Mouse (Mus musculus) limb, embryonic 12.5 days (tissue): Measurements from ENCODE around the gene Olfr550. TPM values are rescaled to one million over a fixed set of nuclear protein-coding genes. Genes with fewer than 3 reads are reported as not detected.

Experiments
- ATAC-seq: fragments of 200-750 bp; cut with Nextera tagmentation; 2 replicates; pipeline ENCODE4 v1.8.0; 2017; ENCODE audit warnings: low read depth, moderate TSS enrichment; ENCODE audit not compliant: insufficient number of reproducible peaks, insufficient read depth, low FRiP score, low TSS enrichment
- H3K27ac ChIP-seq: fragments of 300-500 bp; sonication (generic); 2 replicates; pipeline ENCODE4 v1.5.1; 2016; ENCODE audit warnings: mild to moderate bottlenecking, moderate library complexity
- H3K27me3 ChIP-seq: fragments of 300-500 bp; sonication (generic); 2 replicates; pipeline ENCODE4 v1.6.1; 2016; ENCODE audit warnings: mild to moderate bottlenecking, moderate library complexity
- H3K36me3 ChIP-seq: fragments of 300-500 bp; sonication (generic); 2 replicates; pipeline ENCODE4 v1.6.1; 2016; ENCODE audit warnings: mild to moderate bottlenecking, moderate library complexity
- H3K4me1 ChIP-seq: fragments of 300-500 bp; sonication (generic); replicated peaks from 2 replicates; pipeline ENCODE4 v1.6.1; 2016
- H3K4me2 ChIP-seq: fragments of 300-500 bp; sonication (generic); 2 replicates; pipeline ENCODE4 v1.6.1; 2016; ENCODE audit warnings: mild to moderate bottlenecking, moderate library complexity
- H3K4me3 ChIP-seq: fragments of 300-500 bp; sonication (generic); replicated peaks from 2 replicates; pipeline ENCODE4 v1.5.1; 2016; ENCODE audit warnings: mild to moderate bottlenecking
- H3K9ac ChIP-seq: fragments of 300-500 bp; sonication (generic); replicated peaks from 2 replicates; pipeline ENCODE4 v1.6.1; 2016; ENCODE audit warnings: mild to moderate bottlenecking, moderate library complexity
- H3K9me3 ChIP-seq: fragments of 300-500 bp; sonication (generic); 2 replicates; pipeline ENCODE4 v1.6.1; 2016; ENCODE audit warnings: mild to moderate bottlenecking, moderate library complexity
- WGBS: fragments of 180-500 bp; shearing (Covaris S2); methylation state at CpG from one replicate; pipeline ENCODE4 v1.1.7; 2016; 5-methylcytosine and 5-hydroxymethylcytosine counted together
- polyA plus RNA-seq: library from polyadenylated mRNA; unstranded; fragments of >200 nt; fragmentation: Nextera tagmentation; extraction: Ambion mirVana; gene quantifications from 2 replicates; pipeline ENCODE4 v1.2.1, GENCODE M21; 2016

The Olfr550 gene
- polyA plus RNA-seq, result not detected in 2 replicates

GRCm38 (mm10) chr7:102571142-102571541, at the start of gene Olfr550:
TSS of gene Olfr550 (plus strand) at chr7:102571442.
- 93% methylated on average over 8 of the region's 8 CpGs for WGBS
- no peaks in the 10 kb centered on the region for H3K27me3 ChIP-seq
- H3K4me2 ChIP-seq, result no peak within 1 kb of the TSS
- no peaks in the 10 kb centered on the region for H3K4me1 ChIP-seq
- H3K27ac ChIP-seq, result no peak within 1 kb of the TSS
- no peak within 1 kb of the TSS for H3K4me3 ChIP-seq
- H3K36me3 ChIP-seq, result no peaks in the 10 kb centered on the region
- no peaks in the 10 kb centered on the region for H3K9me3 ChIP-seq
- no peak for ATAC-seq
- no peak within 1 kb of the TSS for H3K9ac ChIP-seq

GRCm38 (mm10) chr7:102529052-102529451, 42.2 kb upstream of the Olfr550 start:
- H3K36me3 ChIP-seq, result no peaks in the 10 kb centered on the region
- no peak overlapping the region for H3K27ac ChIP-seq
- ATAC-seq, result no peak
- H3K4me2 ChIP-seq, result no peak overlapping the region
- H3K9me3 ChIP-seq, result no peaks in the 10 kb centered on the region
- no peak overlapping the region for H3K4me3 ChIP-seq
- WGBS, result 79% methylated on average over 1 of the region's 1 CpGs
- no peak overlapping the region for H3K9ac ChIP-seq
- H3K4me1 ChIP-seq, result no peaks in the 10 kb centered on the region
- H3K27me3 ChIP-seq, result no peaks in the 10 kb centered on the region

GRCm38 (mm10) chr7:102534449-102534848, 36.8 kb upstream of the Olfr550 start, which contains the start of gene Olfr547:
TSS of gene Olfr547 (plus strand) at chr7:102534749.
- H3K4me1 ChIP-seq, result no peaks in the 10 kb centered on the region
- no peak within 1 kb of the TSS for H3K4me2 ChIP-seq
- 92% methylated on average over 1 of the region's 1 CpGs for WGBS
- no peak within 1 kb of the TSS for H3K4me3 ChIP-seq
- H3K36me3 ChIP-seq, result no peaks in the 10 kb centered on the region
- no peaks in the 10 kb centered on the region for H3K9me3 ChIP-seq
- H3K27ac ChIP-seq, result no peak within 1 kb of the TSS
- ATAC-seq, result no peak
- no peak within 1 kb of the TSS for H3K9ac ChIP-seq
- no peaks in the 10 kb centered on the region for H3K27me3 ChIP-seq

- Histone ChIP-seq H3K4me3 (no peak within 1 kb of the TSS), H3K9ac (no peak within 1 kb of the TSS), H3K36me3 (no peaks in the 10 kb centered on the region), H3K4me2 (no peak within 1 kb of the TSS), H3K27me3 (no peaks in the 10 kb centered on the region), H3K27ac (no peak within 1 kb of the TSS), H3K4me1 (no peaks in the 10 kb centered on the region), H3K9me3 (no peaks in the 10 kb centered on the region)
- ATAC-seq, result no peak
- 84% methylated on average over 2 of the region's 2 CpGs for WGBS
Measured at GRCm38 (mm10) chr7:102540596-102540995, 30.6 kb upstream of the Olfr550 start, which contains the start of gene Olfr548-ps1. TSS of gene Olfr548-ps1 (plus strand) at chr7:102540896.

GRCm38 (mm10) chr7:102541251-102541650, 30.0 kb upstream of the Olfr550 start:
- Histone ChIP-seq H3K27me3 (no peaks in the 10 kb centered on the region), H3K9ac (no peak overlapping the region), H3K4me2 (no peak overlapping the region), H3K36me3 (no peaks in the 10 kb centered on the region), H3K4me1 (no peaks in the 10 kb centered on the region), H3K4me3 (no peak overlapping the region), H3K27ac (no peak overlapping the region), H3K9me3 (no peaks in the 10 kb centered on the region)
- 73% methylated on average over 3 of the region's 3 CpGs for WGBS
- ATAC-seq, result no peak

GRCm38 (mm10) chr7:102549570-102549969, 21.7 kb upstream of the Olfr550 start, which contains the start of gene Olfr549:
TSS of gene Olfr549 (plus strand) at chr7:102549870.
- Histone ChIP-seq H3K4me2 (no peak within 1 kb of the TSS), H3K4me1 (no peaks in the 10 kb centered on the region), H3K27me3 (no peaks in the 10 kb centered on the region), H3K9me3 (no peaks in the 10 kb centered on the region), H3K9ac (no peak within 1 kb of the TSS), H3K36me3 (no peaks in the 10 kb centered on the region), H3K4me3 (no peak within 1 kb of the TSS), H3K27ac (no peak within 1 kb of the TSS)
- no peak for ATAC-seq
- 85% methylated on average over 3 of the region's 3 CpGs for WGBS

- Histone ChIP-seq H3K9ac (no peak overlapping the region), H3K4me3 (no peak overlapping the region), H3K27ac (no peak overlapping the region), H3K36me3 (no peaks in the 10 kb centered on the region), H3K4me2 (no peak overlapping the region), H3K4me1 (no peaks in the 10 kb centered on the region), H3K27me3 (no peaks in the 10 kb centered on the region), H3K9me3 (no peaks in the 10 kb centered on the region)
- WGBS, result 83% methylated on average over 3 of the region's 3 CpGs
- ATAC-seq, result no peak
Measured at GRCm38 (mm10) chr7:102553279-102553678, 18.0 kb upstream of the Olfr550 start.

GRCm38 (mm10) chr7:102564999-102565997, 5.9 kb upstream of the Olfr550 start, which contains the start of gene Trim21:
TSS of gene Trim21 (minus strand) at chr7:102565486.
- Histone ChIP-seq H3K4me2 (peak within 1 kb of the TSS; percentile 63), H3K9ac (peak within 1 kb of the TSS; percentile 56; the same call in 1 of the 2 replicates), H3K27me3 (no peaks in the 10 kb centered on the region), H3K27ac (no peak within 1 kb of the TSS), H3K9me3 (no peaks in the 10 kb centered on the region), H3K4me1 (0 out of 2 replicates have a peak, but pooled peaks cover 8% of the 10 kb centered on the region), H3K36me3 (no peaks in the 10 kb centered on the region), H3K4me3 (peak within 1 kb of the TSS; percentile 46)
- peak; percentile 96 for ATAC-seq
- WGBS, result 24% methylated on average over 10 of the region's 10 CpGs

GRCm38 (mm10) chr7:102566219-102566618, 5.0 kb upstream of the Olfr550 start:
- H3K27ac ChIP-seq, result no peak overlapping the region
- no peak overlapping the region for H3K9ac ChIP-seq
- 92% methylated on average over 4 of the region's 4 CpGs for WGBS
- H3K4me1 ChIP-seq, result 0 out of 2 replicates have a peak, but pooled peaks cover 8% of the 10 kb centered on the region
- H3K4me3 ChIP-seq, result no peak overlapping the region
- no peaks in the 10 kb centered on the region for H3K9me3 ChIP-seq
- no peak for ATAC-seq
- H3K4me2 ChIP-seq, result no peak overlapping the region
- no peaks in the 10 kb centered on the region for H3K36me3 ChIP-seq
- H3K27me3 ChIP-seq, result no peaks in the 10 kb centered on the region

GRCm38 (mm10) chr7:102573174-102573830, 2.1 kb downstream of the Olfr550 start:
- no peak overlapping the region for H3K27ac ChIP-seq
- no peaks in the 10 kb centered on the region for H3K27me3 ChIP-seq
- H3K9ac ChIP-seq, result no peak overlapping the region
- H3K36me3 ChIP-seq, result no peaks in the 10 kb centered on the region
- H3K9me3 ChIP-seq, result no peaks in the 10 kb centered on the region
- no peak for ATAC-seq
- no peak overlapping the region for H3K4me2 ChIP-seq
- H3K4me1 ChIP-seq, result no peaks in the 10 kb centered on the region
- 83% methylated on average over 3 of the region's 3 CpGs for WGBS
- H3K4me3 ChIP-seq, result no peak overlapping the region

- no peak for ATAC-seq
- WGBS, result 76% methylated on average over 6 of the region's 6 CpGs
- no peak overlapping the region for H3K27ac ChIP-seq
- H3K9ac ChIP-seq, result no peak overlapping the region
- H3K36me3 ChIP-seq, result no peaks in the 10 kb centered on the region
- H3K4me2 ChIP-seq, result no peak overlapping the region
- H3K4me1 ChIP-seq, result no peaks in the 10 kb centered on the region
- no peak overlapping the region for H3K4me3 ChIP-seq
- H3K27me3 ChIP-seq, result no peaks in the 10 kb centered on the region
- H3K9me3 ChIP-seq, result no peaks in the 10 kb centered on the region
Measured at GRCm38 (mm10) chr7:102575998-102576397, 4.8 kb downstream of the Olfr550 start.
